Mouse (Mus musculus) kidney, adult 2 months (tissue): ENCODE data around the gene Ankrd34b. TPM values are rescaled to one million over a fixed set of nuclear protein-coding genes. Genes with fewer than 3 reads are reported as not detected.

Experiments used
- DNase-seq: peaks from one replicate; pipeline ENCODE4 v3.0.0; 2021
- H3K27ac ChIP-seq: fragments of 200-500 bp; 2 replicates; pipeline ENCODE4 v1.5.1; 2012; ENCODE audit warnings: low read depth, low read length, control low read depth, inconsistent platforms; ENCODE audit not compliant: insufficient read depth
- H3K27me3 ChIP-seq: fragments of 200-500 bp; replicated peaks from 2 replicates; pipeline ENCODE4 v1.6.1; 2012; ENCODE audit warnings: mild to moderate bottlenecking, moderate library complexity, low read length, inconsistent platforms; ENCODE audit not compliant: control insufficient read depth, insufficient read depth
- H3K36me3 ChIP-seq: fragments of 200-500 bp; 2 replicates; pipeline ENCODE4 v1.6.1; 2012; ENCODE audit warnings: mild to moderate bottlenecking, moderate library complexity, low read length, inconsistent platforms; ENCODE audit not compliant: control insufficient read depth, insufficient read depth
- H3K4me1 ChIP-seq: fragments of 200-500 bp; 2 replicates; pipeline ENCODE4 v1.6.1; 2011; ENCODE audit warnings: low read length; ENCODE audit not compliant: control insufficient read depth, insufficient read depth
- H3K4me3 ChIP-seq: fragments of 200-500 bp; 2 replicates; pipeline ENCODE4 v1.5.1; 2011; ENCODE audit warnings: mild to moderate bottlenecking, low read depth, low read length, control low read depth; ENCODE audit not compliant: insufficient read depth
- CTCF ChIP-seq: fragments of 200-500 bp; conservative IDR thresholded peaks from 2 replicates; pipeline ENCODE4 v1.5.1; 2011; ENCODE audit warnings: low read depth, mild to moderate bottlenecking, control low read depth, low read length, moderate library complexity, mixed read lengths; ENCODE audit not compliant: insufficient read depth, insufficient read length
- POLR2A ChIP-seq: fragments of 200-500 bp; IDR thresholded peaks from one replicate; pipeline ENCODE4 v1.6.1; 2011; ENCODE audit warnings: low read depth, low read length, control low read depth
- WGBS: fragments of 180-500 bp; shearing (Covaris S2); methylation state at CpG from one replicate; pipeline ENCODE4 v1.1.7; 2018; 5-methylcytosine and 5-hydroxymethylcytosine counted together
- polyA plus RNA-seq: library from polyadenylated mRNA; depleted of rRNA; stranded (reverse); fragments of >200 nt; gene quantifications from 2 replicates; pipeline ENCODE4 v1.2.3, GENCODE M21; 2012

The Ankrd34b gene
- polyA plus RNA-seq, 1 experiment: 0.23 TPM

DNA sequence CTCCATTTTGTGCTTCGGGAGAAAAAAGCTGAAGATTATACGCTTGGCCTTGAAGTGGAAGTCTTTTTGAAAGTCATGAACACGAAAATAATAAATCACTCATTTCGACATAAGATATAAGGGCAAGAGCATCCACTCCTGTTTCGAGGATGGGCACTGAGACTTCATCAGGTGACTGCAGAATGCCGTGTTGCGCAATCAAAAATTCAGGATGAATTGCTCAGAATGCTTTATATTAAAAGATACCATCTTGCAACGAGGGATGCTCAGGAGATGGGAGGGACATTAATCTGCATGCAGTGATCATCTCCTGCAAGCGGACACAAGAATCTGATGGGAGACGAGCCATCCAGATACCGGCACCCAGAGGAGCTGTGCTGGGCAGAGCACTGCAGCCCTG lies 6.1 kb upstream of the Ankrd34b start:
- DNase-seq: no peak
- Histone ChIP-seq H3K36me3 (no peaks in the 10 kb centered on the region), H3K27ac (no peak overlapping the region), H3K4me1 (no peaks in the 10 kb centered on the region), H3K27me3 (no peaks in the 10 kb centered on the region), H3K4me3 (no peak overlapping the region)
- no peak for TF ChIP-seq POLR2A
- no peak for TF ChIP-seq CTCF
- 85% methylated on average over 11 of the region's 11 CpGs for WGBS

DNA sequence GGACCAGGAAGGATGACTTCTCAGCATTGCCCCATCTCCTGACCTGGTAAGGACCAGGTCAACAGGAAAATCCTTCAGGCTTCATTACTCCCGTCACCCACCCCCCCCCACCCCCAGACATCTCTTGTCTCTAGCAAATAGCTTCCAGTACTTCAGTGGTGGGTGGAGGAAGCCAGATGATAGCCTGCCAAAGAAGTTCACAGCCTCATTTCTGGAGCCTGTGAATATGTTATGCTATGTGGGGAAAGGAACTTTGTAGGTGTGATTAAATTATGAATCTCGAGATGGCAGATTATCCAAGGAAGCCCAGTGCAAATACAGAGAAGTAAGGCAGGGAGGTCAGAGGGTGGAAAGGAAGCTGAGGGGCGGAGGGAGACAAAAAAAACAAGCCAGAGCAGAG lies 2.0 kb upstream of the Ankrd34b start:
- WGBS: 44% methylated on average over 3 of the region's 3 CpGs
- no peak for DNase-seq
- Histone ChIP-seq H3K36me3 (no peaks in the 10 kb centered on the region), H3K4me3 (no peak overlapping the region), H3K4me1 (no peaks in the 10 kb centered on the region), H3K27me3 (0 out of 2 replicates have a peak, but pooled peaks cover 2% of the 10 kb centered on the region), H3K27ac (no peak overlapping the region)
- TF ChIP-seq CTCF (no peak), POLR2A (no peak)

DNA sequence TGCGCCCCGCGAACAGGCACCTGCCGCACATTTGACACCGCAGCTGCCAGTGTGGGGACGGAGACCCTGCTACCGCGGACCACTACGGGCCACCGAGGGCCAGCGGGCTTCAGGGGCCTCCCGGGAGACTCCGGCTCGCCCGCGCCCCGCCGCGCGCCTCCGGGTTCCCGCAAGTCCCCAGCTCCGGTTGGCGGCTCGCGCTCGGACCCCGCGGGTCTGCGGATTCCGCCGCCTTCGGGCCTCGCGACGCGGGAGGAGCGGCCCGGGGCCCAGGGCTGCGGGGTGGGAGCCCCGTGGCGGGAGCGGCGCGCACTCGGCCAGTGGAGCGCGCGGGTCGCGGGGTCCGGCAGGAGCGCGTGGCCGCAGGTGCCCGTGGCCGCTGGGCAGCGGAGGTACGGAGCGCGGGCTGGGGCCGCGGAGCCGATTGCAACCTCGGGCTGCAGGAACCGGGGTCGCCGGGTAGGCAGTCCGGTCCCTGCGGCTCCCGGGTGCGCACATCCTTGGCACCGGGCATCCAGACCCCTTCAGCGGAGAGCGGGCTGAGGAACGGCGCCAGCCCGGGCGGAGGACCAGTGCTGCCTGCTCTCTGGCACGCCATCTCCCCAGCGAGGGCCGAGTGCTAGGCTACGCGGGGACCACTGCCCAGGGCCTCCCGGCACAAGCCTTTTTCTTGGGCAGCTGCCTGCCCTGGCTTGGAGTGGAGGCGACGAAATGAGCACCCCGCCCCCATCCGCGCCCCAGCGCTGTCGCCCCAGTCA lies 777 bp downstream of the Ankrd34b start:
- WGBS: 1% methylated on average over 92 of the region's 92 CpGs
- Histone ChIP-seq H3K27me3 (0 out of 2 replicates have a peak, but pooled peaks cover 2% of the 10 kb centered on the region), H3K4me3 (peak overlapping the region; percentile 32), H3K4me1 (no peaks in the 10 kb centered on the region), H3K36me3 (no peaks in the 10 kb centered on the region), H3K27ac (no peak overlapping the region)
- TF ChIP-seq POLR2A: no peak
- TF ChIP-seq CTCF: no peak
- peak; percentile 7 for DNase-seq

DNA sequence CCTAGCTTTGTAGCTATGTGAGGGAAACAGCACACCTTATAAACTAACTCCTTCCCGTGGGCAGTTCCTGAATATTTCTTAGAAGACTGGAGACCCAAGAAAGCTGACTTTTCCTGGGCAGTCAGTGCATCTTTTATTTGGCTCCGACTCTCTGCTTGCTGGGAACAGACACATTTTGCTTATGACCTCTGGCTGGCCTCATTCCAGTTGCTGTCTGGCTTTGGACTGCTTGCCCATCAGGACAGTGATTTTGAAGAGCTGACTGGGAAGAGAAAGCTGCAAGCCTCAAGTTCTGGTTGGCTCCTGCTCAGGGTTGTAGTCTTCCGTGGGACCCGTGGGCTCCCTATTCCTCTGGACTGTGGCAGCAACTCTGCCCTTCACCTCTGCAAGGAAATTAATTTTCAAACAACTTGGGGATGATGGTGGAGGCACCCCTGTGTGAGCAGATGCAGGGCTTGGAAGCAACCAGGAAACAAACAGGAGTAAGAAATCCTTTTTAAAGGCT lies 1.7 kb downstream of the Ankrd34b start:
- 36% methylated on average over 4 of the region's 4 CpGs for WGBS
- Histone ChIP-seq H3K4me1 (no peaks in the 10 kb centered on the region), H3K36me3 (no peaks in the 10 kb centered on the region), H3K27me3 (0 out of 2 replicates have a peak, but pooled peaks cover 2% of the 10 kb centered on the region), H3K4me3 (no peak overlapping the region), H3K27ac (no peak overlapping the region)
- DNase-seq: peak; percentile 12
- TF ChIP-seq CTCF (no peak), POLR2A (no peak)

DNA sequence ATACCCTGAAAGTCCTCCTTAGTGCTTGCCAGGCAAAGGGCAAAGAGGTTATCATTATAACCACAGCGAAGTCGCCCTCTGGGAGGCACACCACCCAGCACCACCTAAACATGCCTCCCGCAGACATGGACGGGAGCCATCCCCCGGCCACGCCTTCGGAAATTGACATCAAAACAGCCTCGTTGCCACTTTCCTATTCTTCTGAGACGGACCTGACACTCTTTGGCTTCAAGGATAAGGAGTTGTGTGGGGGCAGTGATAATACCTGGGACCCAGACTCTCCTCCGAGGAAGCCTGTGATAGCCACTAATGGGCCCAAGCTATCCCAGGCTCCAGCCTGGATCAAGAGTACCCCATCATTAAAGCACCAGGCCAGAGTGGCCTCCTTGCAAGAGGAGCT lies 13.0 kb downstream of the Ankrd34b start:
- TF ChIP-seq POLR2A (no peak), CTCF (no peak)

DNA sequence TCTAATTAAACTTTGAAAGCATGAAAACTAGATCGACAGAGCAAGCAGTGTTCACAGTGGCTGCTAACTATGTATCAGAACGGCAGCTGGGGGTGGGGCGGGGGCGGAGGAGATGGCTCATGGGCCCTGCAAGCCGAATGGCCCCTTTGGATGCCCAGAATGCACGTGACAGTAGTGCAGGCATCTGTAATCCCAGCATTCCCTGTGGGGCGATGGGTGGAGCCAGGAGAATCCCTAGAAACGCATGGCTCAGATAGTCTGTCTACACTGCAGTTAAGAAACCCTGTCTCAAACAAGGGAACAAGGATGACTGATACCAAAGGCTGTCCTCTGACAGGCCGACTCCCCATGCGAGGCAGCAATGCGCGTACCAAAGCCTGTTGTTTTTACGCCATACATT lies 14.6 kb downstream of the Ankrd34b start:
- Histone ChIP-seq H3K36me3 (no peaks in the 10 kb centered on the region), H3K4me3 (no peak overlapping the region), H3K27me3 (no peaks in the 10 kb centered on the region), H3K4me1 (no peaks in the 10 kb centered on the region), H3K27ac (no peak overlapping the region)
- WGBS: 80% methylated on average over 13 of the region's 13 CpGs
- no peak for DNase-seq
- TF ChIP-seq POLR2A: no peak
- TF ChIP-seq CTCF: no peak

More for the DNA sequence above, 13.0 kb downstream of the Ankrd34b start:
- no peak for DNase-seq
- no peak overlapping the region for H3K4me3 ChIP-seq
- H3K4me1 ChIP-seq: no peaks in the 10 kb centered on the region
- WGBS: 90% methylated on average over 10 of the region's 10 CpGs
- no peaks in the 10 kb centered on the region for H3K27me3 ChIP-seq
- no peaks in the 10 kb centered on the region for H3K36me3 ChIP-seq
- H3K27ac ChIP-seq: no peak overlapping the region

DNA sequence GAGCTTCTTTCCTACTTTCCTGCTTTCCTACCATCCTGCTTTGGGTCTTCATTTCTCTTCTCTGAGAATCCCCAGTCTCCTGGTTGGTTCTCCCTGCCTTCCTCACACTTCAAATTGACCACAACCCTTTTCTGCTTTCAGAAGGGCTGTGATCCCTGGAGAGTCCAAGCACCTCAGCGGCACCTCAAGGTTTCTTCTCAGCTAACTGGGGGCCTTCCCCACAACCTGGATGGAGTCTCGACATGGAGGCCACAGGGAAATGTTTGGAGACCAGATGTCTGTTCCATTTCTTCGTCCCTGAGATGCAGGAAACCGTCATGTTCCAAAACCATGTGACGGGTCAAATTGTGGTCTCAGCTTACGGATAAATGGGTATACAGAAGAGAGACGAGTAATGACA lies 21.2 kb downstream of the Ankrd34b start:
- Histone ChIP-seq H3K27ac (no peak overlapping the region), H3K4me3 (no peak overlapping the region), H3K27me3 (no peaks in the 10 kb centered on the region), H3K4me1 (no peaks in the 10 kb centered on the region), H3K36me3 (no peaks in the 10 kb centered on the region; the same call in 1 of the 2 replicates)
- DNase-seq: no peak
- TF ChIP-seq CTCF (no peak), POLR2A (no peak)
- WGBS: 92% methylated on average over 7 of the region's 7 CpGs
